Mouse (Mus musculus): ENCODE data around the gene Cubn. TPM values are rescaled to one million over a fixed set of nuclear protein-coding genes. Genes with fewer than 3 reads are reported as not detected.

The Cubn gene
- total and polyA plus RNA-seq, 3 experiments: 0.03 TPM; not detected in 2

DNA sequence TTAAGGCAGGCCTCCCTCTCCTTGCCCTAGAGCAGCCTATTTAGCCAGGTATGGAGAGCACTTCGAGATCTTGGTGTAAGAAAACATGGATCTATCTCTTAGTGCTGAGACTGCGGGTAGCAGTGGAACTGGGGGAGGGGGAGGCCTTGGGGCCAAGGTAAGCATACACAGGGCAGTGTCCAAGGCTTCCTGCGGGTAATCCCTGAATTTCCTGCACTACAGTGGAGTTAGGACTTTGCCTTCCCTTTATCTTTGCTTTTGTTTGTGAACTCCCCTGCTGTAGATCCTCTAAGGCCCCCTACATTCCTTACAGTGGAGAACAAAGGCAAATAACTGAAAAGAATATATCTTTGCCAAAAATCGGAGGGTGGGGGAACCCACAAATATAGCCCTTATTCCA, 23.3 kb upstream of the Cubn start:
- Histone ChIP-seq H3K9ac (ENCODE audit: control insufficient read depth, low read depth, low read length, poor library complexity, severe bottlenecking) (no peak overlapping the region), H3K79me2 (ENCODE audit: control insufficient read depth, insufficient read depth, low read length, poor library complexity) (no peaks in the 10 kb centered on the region), H3K9me3 (replicated peaks; ENCODE audit: insufficient read depth, low read length) (no peaks in the 10 kb centered on the region), H3K27me3 (ENCODE audit: control insufficient read depth in 1 of 2, insufficient read depth in 2 of 2, low read length in 2 of 2) (no peaks in the 10 kb centered on the region), H3K4me3 (ENCODE audit: control insufficient read depth in 1 of 2, insufficient read depth in 1 of 2, low read depth in 2 of 2, low read length in 2 of 2) (no peak overlapping the region), H3K4me1 (ENCODE audit: control insufficient read depth in 1 of 2, insufficient read depth in 2 of 2, low read length in 2 of 2) (no peaks in the 10 kb centered on the region), H3K36me3 (ENCODE audit: control insufficient read depth in 1 of 2, insufficient read depth in 2 of 2, low read length in 2 of 2) (no peaks in the 10 kb centered on the region), H3K27ac (ENCODE audit: control insufficient read depth, low read depth, low read length) (no peak overlapping the region)
- DNase-seq (ENCODE audit: low read depth, low spot score): no peak
- no peak for TF ChIP-seq POLR2A (IDR thresholded peaks at IDR 0.05; ENCODE audit: control insufficient read depth in 1 of 2, insufficient read depth in 1 of 2, low read depth in 1 of 2, low read length in 2 of 2, poor library complexity in 1 of 2)
- TF ChIP-seq KAT2A (conservative IDR thresholded peaks at IDR 0.05; ENCODE audit: low read depth, low read length): no peak
- no peak for TF ChIP-seq ZMIZ1 (IDR thresholded peaks at IDR 0.05; ENCODE audit: low read depth, low read length)
- no peak for TF ChIP-seq GABPA (IDR thresholded peaks at IDR 0.05; ENCODE audit: low read depth, low read length)
- TF ChIP-seq TAL1 (IDR thresholded peaks at IDR 0.05; ENCODE audit: low read length): no peak
- TF ChIP-seq ETS1 (IDR thresholded peaks at IDR 0.05; ENCODE audit: low read depth, low read length): no peak
- TF ChIP-seq MAZ (IDR thresholded peaks at IDR 0.05; ENCODE audit: low read depth, low read length): no peak
- no peak for TF ChIP-seq CHD1 (IDR thresholded peaks at IDR 0.05; ENCODE audit: low read depth, low read length)
- no peak for TF ChIP-seq MYC (IDR thresholded peaks at IDR 0.05; ENCODE audit: low read depth, low read length)
- TF ChIP-seq JUND (IDR thresholded peaks at IDR 0.05; ENCODE audit: low read depth, low read length): no peak

DNA sequence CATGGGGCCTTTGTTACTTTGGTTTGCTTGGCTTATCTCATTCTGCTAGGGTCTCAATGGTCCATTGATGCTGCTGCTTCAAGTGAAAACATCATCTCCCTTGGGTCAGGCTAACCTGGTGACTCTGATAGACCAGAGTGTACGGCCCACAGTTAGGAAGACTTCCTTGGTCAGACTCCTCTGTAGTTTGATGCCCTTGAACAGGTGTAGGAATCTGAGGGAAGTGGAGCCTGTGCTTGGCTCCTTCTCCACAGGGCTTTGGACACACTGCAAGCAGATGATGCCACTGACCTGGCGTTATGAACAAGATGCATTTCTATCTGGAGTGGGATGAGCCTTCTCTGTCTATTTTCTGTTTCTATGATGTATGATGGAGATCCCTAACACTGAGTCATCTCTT, 11.1 kb upstream of the Cubn start:
- TF ChIP-seq ETS1 (IDR thresholded peaks at IDR 0.05; ENCODE audit: low read depth, low read length) (no peak), ZNF384 (IDR thresholded peaks at IDR 0.05; ENCODE audit: low read depth, low read length) (no peak)
- Histone ChIP-seq H3K27me3 (ENCODE audit: control insufficient read depth in 1 of 2, insufficient read depth in 2 of 2, low read length in 2 of 2) (no peaks in the 10 kb centered on the region; a peak in 1 of 4 replicates), H3K9ac (ENCODE audit: control insufficient read depth, low read depth, low read length, poor library complexity, severe bottlenecking) (no peak overlapping the region), H3K9me3 (replicated peaks; ENCODE audit: insufficient read depth, low read length) (no peaks in the 10 kb centered on the region), H3K27ac (ENCODE audit: control insufficient read depth, low read depth, low read length) (no peak overlapping the region), H3K4me1 (ENCODE audit: control insufficient read depth in 1 of 2, insufficient read depth in 2 of 2, low read length in 2 of 2) (no peaks in the 10 kb centered on the region), H3K79me2 (ENCODE audit: control insufficient read depth, insufficient read depth, low read length, poor library complexity) (no peaks in the 10 kb centered on the region), H3K4me3 (ENCODE audit: control insufficient read depth in 1 of 2, insufficient read depth in 1 of 2, low read depth in 2 of 2, low read length in 2 of 2) (no peak overlapping the region), H3K36me3 (ENCODE audit: control insufficient read depth in 1 of 2, insufficient read depth in 2 of 2, low read length in 2 of 2) (no peaks in the 10 kb centered on the region; a peak in 1 of 4 replicates)
- DNase-seq (ENCODE audit: low read depth, low spot score): no peak

DNA sequence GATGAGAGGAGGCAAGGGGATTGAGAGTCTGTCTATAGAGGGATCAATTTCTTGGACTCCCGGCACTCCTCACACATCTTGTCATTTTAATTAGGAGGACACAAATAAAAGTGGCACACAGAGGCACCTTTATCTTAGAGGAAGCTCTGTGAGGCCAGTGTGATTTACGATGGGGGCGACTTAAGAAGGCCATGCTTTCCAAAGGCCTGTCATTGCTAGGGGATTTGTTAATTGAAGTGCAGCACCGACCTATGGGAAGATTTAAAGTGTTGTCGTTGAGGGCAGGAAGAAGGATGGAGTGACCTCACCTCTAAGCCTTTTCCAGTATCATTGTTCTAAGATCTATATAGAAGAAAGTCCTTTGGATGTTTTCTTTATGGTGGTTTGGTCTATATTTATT, 9.9 kb upstream of the Cubn start:
- no peak for DNase-seq (ENCODE audit: low read depth, low spot score)
- H3K79me2 ChIP-seq (ENCODE audit: control insufficient read depth, insufficient read depth, low read length, poor library complexity): no peaks in the 10 kb centered on the region
- H3K36me3 ChIP-seq (ENCODE audit: control insufficient read depth in 1 of 2, insufficient read depth in 2 of 2, low read length in 2 of 2): no peaks in the 10 kb centered on the region; a peak in 1 of 4 replicates
- no peak overlapping the region for H3K9ac ChIP-seq (ENCODE audit: control insufficient read depth, low read depth, low read length, poor library complexity, severe bottlenecking)
- no peak overlapping the region for H3K4me3 ChIP-seq (ENCODE audit: control insufficient read depth in 1 of 2, insufficient read depth in 1 of 2, low read depth in 2 of 2, low read length in 2 of 2)
- TF ChIP-seq HCFC1 (IDR thresholded peaks at IDR 0.05; ENCODE audit: low read depth, low read length) (no peak), CTCF (IDR thresholded peaks at IDR 0.05 in 2 of 3, conservative IDR thresholded peaks at IDR 0.05 in 1 of 3; ENCODE audit: control insufficient read depth in 1 of 3, insufficient read depth in 1 of 3, low read depth in 2 of 3, low read length in 3 of 3, poor library complexity in 1 of 3, severe bottlenecking in 1 of 3) (no peak), UBTF (IDR thresholded peaks at IDR 0.05; ENCODE audit: borderline replicate concordance, insufficient read depth, low read depth, low read length) (no peak)
- no peaks in the 10 kb centered on the region for H3K9me3 ChIP-seq (replicated peaks; ENCODE audit: insufficient read depth, low read length)
- H3K27ac ChIP-seq (ENCODE audit: control insufficient read depth, low read depth, low read length): no peak overlapping the region
- no peaks in the 10 kb centered on the region; a peak in 1 of 4 replicates for H3K27me3 ChIP-seq (ENCODE audit: control insufficient read depth in 1 of 2, insufficient read depth in 2 of 2, low read length in 2 of 2)
- no peaks in the 10 kb centered on the region for H3K4me1 ChIP-seq (ENCODE audit: control insufficient read depth in 1 of 2, insufficient read depth in 2 of 2, low read length in 2 of 2)
